Mouse (Mus musculus) kidney, adult 9 months (tissue): ENCODE data around the gene Fam171a1.
"Not testable (repeated sequence)": the region's sequence is repeated elsewhere in the genome, so short reads cannot be mapped to it uniquely, and the experiment has no call there.

Source experiments
- DNase-seq: peaks from one replicate; pipeline ENCODE4 v3.0.0; 2022

Gene Fam171a1

DNA sequence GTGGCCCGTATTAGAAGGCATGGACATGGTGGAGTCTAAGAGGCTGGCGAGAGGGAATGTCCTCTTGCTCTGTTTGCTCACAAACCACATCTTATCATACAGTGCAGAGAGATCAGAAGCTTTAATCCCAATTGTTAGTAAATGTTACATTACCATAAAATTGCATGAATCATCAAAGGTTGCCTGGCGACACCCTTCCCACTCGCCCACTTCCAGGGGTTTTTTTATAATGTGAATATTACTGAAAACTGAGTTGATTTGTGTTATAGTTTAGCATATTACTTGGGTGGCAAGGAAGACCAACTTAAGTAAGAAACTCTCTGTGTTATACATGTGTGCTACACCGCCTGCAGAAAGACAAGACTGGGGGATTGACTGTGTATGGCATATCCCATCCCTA lies 60.9 kb downstream of the Fam171a1 start:
- DNase-seq, result no peak

GRCm38 (mm10) chr2:3175988-3176387 lies 62.0 kb downstream of the Fam171a1 start:
- not testable (repeated sequence) for DNase-seq

GRCm38 (mm10) chr2:3176751-3177150 lies 62.7 kb downstream of the Fam171a1 start:
- no peak for DNase-seq

- DNase-seq, result no peak
These were observed 66.5 kb downstream of the Fam171a1 start for GRCm38 (mm10) chr2:3180550-3180949.

GRCm38 (mm10) chr2:3183656-3184055 lies 69.6 kb downstream of the Fam171a1 start:
- DNase-seq, result no peak

DNA sequence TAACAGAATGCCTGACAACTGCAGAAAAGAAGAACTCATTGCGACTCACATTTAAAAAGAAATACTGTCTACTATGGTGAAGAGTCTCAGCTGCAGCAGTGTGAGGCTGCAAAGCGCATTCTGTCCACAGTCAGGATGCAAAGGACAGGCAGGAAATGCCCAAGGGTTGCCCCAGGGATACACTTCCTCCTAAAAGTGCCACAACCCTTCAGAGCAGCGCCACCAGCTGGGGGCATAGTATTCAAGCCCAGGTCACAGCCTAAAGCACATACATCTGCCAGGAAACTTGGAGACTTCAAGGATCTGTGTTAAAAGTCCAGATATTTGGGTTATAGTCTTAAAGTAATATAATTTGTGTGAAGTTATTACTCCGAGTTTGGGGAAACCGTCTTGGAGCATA lies 71.3 kb downstream of the Fam171a1 start:
- DNase-seq, result peak; percentile 55

DNA sequence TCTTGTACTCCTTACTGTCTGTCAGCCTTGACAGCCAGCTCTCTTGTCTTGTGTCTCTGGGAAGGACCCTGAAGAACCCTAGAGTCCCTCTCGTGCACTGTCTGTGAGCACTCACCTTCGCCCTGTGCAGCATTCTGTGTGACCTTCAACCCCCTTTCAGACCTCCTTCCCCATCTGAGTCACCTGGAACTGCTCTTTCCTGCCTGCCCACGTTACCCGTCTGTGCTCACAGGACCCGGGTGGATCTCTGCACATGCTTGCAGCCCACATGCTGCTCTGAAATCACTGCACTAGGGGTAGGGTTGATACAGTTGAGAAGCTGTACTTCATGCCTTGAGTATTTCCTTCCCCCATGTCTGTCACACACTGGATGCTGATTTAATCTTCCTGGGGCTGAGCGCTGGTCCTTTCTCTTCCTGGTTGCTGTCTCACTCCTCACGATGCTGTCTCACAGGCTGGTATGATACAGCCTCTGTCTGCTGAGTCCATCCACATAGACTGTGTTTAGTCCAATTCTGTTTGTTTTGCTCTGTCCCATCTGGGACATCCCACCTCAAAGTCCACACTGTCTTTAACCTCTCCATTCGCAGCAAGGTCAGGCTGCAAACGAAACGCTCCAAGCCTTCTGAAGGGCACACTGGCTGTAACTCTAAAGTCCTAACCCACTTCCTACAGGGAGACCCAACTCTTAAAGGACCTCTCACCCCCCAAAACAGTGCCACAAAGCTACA lies 74.9 kb downstream of the Fam171a1 start:
- DNase-seq, result no peak

DNA sequence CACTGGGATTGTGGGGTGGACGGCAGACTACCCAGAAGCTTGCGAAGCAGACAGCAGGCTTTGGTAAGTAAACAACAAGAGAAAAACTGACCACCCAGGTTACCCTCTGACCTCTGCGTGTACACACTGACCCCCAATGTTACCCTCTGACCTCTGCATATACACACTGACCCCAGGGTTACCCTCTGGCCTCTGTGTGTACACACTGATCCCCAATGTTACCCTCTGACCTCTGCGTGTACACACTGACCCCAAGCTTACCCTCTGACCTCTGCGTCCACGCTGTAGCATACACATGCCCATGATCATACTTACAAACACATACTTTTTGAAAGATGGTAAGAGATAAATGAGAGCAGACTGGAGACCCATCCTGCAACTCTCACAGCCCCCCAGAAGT lies 77.1 kb downstream of the Fam171a1 start:
- DNase-seq, result no peak

- DNase-seq, result peak; percentile 38
These were observed 81.5 kb downstream of the Fam171a1 start for GRCm38 (mm10) chr2:3195511-3195910.

DNA sequence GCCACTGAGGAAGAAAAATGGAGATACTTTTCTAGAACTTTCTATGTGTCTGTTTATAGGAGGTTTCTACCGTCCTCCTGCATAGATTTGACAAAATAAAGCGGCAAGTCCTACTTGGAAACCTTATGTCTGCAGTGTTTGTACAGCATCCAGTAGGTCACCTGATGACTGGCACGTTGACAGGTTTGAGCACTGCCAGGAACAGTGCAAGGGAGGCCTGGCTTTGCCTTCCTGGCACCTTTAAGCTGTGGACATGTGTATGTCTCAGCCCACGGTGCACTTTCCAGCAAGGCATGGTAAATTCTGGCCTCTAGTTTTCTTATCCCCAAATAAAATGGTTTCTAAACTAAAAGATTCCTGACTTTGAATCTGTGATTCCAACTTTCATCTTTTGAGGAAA lies 86.4 kb downstream of the Fam171a1 start:
- no peak for DNase-seq

DNA sequence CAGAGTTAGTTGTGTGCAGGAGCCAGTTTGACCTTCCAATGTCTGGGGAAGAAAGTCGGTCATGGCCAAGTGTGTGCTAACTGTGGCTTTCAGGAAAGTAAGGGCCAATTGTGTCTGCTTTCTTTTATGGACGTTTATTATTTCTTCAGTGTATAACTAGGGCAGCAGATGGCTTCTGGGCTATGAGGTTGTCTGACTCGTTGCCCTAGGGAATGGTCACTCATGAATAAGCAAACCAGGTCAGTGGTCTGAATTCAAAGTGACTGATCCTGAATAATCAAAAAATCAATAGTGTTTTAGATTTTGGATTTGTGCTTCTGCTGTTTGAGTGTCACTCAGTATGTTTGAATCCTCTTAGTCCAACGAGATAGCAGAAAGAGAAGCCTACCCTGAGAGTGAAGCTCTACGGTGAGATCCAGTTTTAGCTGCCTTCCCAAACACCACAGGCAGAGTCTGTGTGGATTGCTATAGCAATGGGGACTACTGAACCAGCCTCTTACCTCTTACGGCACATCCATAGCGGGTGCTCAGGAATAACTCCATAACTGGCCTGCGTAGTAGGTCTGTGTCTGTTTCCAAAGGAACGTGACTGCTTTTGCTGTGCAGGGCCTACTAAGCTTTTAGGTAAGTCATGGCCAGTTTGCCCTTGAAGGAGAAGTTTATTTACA lies 93.1 kb downstream of the Fam171a1 start:
- no peak for DNase-seq

GRCm38 (mm10) chr2:3215480-3215879 lies 101.5 kb downstream of the Fam171a1 start:
- no peak for DNase-seq

DNA sequence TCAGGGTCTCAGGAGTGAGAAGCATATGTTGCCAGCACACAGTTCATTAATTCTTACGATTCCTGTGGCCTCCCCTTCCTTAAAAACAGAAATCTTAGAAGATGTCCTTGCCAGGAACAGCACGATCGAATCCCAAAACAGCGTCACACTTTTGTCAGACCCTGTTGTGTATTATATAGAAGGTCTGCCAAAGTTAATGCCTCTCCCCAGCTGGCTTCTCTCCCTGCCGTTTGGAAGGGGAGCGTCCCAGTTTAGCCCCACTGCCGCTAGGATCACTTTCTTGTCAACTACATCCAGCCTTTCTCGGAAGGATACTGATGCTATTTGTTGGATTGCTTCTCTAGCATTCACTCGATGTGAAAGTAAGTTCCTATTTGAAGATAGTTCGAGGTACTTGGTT lies 102.6 kb downstream of the Fam171a1 start:
- no peak for DNase-seq

DNA sequence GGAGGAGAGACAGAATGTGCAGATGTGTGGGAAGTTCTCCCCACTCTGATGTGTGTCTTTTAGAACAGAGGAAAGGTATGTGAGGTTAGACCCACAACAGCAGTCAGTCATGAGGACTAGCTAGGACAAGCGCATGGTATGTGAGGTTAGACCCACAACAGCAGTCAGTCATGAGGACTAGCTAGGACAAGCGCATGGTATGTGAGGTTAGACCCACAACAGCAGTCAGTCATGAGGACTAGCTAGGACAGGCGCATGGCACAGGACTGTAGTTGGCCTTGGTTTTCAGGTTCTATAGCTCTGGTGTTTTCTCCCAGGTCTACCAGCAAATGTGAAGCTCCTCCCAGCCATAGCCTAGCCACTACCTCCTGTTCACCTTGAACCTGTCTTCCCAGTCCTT lies 103.6 kb downstream of the Fam171a1 start:
- not testable (repeated sequence) for DNase-seq

DNA sequence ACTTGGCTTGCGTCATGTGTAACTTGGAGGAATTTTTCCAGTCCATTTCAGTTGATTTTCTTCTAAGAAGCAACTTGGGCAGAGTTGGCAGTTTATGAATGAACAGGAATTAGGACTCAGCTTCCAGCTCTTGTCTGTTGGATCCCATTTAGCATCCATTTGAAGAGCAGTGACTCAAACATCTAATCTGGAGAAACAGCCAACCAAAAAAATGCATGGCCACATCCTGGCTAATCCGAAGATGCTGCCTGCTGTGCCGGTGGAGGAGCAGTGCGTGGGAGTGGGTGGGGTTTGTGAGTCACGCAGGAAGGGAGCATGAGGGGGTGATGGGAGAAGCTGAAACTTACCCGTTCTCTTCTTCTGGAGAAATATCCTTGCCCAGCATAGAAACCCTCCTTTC lies 104.2 kb downstream of the Fam171a1 start:
- no peak for DNase-seq

DNA sequence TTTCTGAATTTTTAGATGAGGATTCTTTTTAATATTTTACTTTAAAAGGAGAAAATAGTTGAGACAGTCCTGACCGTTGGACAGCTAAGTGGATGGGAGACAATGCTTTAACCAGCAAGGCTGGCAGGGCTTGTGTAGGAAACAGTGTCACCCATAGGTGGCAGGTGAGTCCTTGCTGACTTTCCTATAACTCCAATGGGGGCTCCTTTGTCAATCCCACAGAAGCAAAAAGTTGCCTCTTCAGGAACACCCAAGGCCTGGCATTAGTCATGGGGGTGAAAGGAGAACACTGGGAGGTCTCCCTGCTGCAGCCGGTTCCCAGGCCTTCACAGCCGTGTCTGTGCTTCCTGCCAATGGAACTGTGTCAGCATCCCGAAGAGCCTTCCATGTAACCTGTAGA lies 114.5 kb downstream of the Fam171a1 start:
- peak; percentile 15 for DNase-seq

DNA sequence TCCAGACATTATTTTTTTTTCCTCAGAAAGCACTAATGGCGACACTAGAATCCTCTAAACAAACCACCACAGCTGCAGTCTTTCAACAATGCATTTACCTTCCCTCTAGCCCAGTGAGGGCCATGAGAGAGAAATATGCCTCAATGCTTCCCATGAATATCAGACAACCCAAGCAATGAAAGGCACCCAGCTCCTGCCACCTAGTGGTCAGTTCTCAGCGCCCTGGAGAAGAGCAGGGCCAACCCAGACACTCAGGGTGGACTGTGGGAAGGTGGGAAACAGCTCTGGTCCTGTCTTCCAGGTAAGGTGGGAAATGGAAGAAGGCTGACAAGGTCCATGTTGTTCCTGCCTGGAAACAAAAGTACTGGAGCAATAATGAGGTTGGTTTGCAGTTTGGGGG lies 115.0 kb downstream of the Fam171a1 start:
- peak; percentile 77 for DNase-seq

GRCm38 (mm10) chr2:3239255-3239654 lies 125.2 kb downstream of the Fam171a1 start:
- DNase-seq, result no peak

DNA sequence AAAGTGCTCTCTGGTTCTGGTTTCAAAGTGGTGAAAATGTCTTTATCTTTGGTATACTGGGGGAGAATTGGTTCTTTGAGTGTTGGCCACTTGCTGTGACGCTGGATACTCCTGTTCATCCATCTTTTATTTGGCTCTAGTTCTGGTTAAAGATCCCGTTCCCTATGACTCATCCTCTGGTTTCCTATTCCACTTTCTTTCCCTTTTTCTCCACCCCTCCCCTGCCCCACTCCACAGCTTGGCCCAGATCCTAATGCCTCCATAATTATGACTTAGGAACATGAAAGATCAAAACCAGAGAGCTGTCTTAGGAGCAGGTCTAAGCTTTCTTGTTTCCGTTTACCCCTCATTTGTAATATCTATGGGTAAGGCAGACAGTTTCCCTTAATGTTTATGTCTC lies 130.2 kb downstream of the Fam171a1 start:
- DNase-seq, result no peak

DNA sequence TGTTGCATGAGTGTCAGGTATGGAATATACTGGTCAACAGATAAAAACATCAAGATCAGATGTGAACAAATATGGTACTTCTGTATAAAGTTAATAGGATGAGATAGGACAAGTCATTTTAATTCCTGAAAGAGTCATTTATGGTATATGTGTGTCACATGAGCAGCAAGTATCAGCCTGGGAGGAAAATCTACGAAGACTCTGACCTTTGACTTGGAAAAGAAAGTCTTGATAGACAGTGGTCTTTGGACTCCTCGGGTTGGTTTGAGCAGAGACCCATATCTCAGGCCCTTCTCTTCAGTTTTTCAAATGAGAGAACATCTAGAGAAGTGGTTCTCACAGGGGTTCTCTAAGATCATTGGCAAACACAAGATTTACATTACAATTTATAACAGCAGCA lies 137.3 kb downstream of the Fam171a1 start:
- DNase-seq, result no peak

- DNase-seq, result no peak
These were observed 152.4 kb downstream of the Fam171a1 start for GRCm38 (mm10) chr2:3266466-3266865.

DNA sequence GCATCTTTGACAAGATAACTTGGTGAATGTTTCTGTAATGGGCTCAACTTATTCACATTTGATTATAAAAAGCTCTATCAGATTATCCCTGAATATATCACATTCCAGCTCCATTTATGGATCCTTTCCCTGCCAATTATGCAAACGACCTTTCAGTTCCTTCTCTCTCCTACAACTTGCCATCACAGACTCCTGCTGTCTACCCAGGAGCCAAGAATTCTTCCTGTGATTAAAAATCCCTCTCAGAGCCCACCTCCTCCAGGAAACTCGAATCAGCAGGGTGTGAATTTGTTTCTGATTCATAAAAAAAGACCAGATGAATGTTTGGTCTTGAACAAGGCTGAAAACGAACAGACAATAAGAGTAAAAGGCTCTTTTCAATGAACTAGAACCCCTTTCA lies 153.9 kb downstream of the Fam171a1 start:
- no peak for DNase-seq

DNA sequence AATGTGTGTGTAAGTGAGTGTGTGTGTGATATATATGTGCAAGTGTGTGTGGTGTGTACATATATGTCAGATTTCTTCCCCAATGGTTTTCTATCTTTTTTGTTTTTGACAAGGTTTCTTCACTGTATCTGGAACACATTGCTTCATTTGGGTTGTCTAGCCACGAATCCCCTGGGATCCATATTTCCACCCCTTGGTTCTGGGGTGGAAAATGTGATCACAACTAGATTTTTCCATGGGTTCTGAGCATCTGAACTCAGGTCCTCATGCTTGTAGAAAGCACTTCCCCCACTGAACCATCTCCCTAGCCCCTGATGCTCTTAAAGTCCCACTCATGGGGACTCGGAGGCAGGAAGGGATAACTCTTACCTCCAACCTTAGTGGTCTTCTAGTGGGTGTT lies 159.3 kb downstream of the Fam171a1 start:
- DNase-seq, result no peak

- DNase-seq, result no peak
These were observed 162.1 kb downstream of the Fam171a1 start for GRCm38 (mm10) chr2:3276106-3276505.
